Mouse (Mus musculus) embryonic facial prominence, embryonic 13.5 days (tissue): ENCODE data around the gene Cchcr1. TPM values are rescaled to one million over a fixed set of nuclear protein-coding genes. Genes with fewer than 3 reads are reported as not detected.
"Not testable (repeated sequence)": the region's sequence is repeated elsewhere in the genome, so short reads cannot be mapped to it uniquely, and the experiment has no call there.

Experiments used
- ATAC-seq: fragments of 200-750 bp; cut with Nextera tagmentation; 2 replicates; pipeline ENCODE4 v1.8.0; 2017; ENCODE audit warnings: low read depth; ENCODE audit not compliant: insufficient number of reproducible peaks, insufficient read depth, low FRiP score, low TSS enrichment
- H3K27ac ChIP-seq: fragments of 300-500 bp; sonication (generic); 2 replicates; pipeline ENCODE4 v1.5.1; 2015; ENCODE audit warnings: moderate library complexity, mild to moderate bottlenecking, inconsistent platforms
- H3K27me3 ChIP-seq: fragments of 300-500 bp; sonication (generic); 2 replicates; pipeline ENCODE4 v1.6.1; 2015; ENCODE audit warnings: mild to moderate bottlenecking, inconsistent platforms
- H3K36me3 ChIP-seq: fragments of 300-500 bp; sonication (generic); 2 replicates; pipeline ENCODE4 v1.6.1; 2015; ENCODE audit warnings: mild to moderate bottlenecking, inconsistent platforms
- H3K4me1 ChIP-seq: fragments of 300-500 bp; sonication (generic); 2 replicates; pipeline ENCODE4 v1.6.1; 2015; ENCODE audit warnings: inconsistent platforms
- H3K4me2 ChIP-seq: fragments of 300-500 bp; sonication (generic); 2 replicates; pipeline ENCODE4 v1.6.1; 2015; ENCODE audit warnings: moderate library complexity, mild to moderate bottlenecking, inconsistent platforms
- H3K4me3 ChIP-seq: fragments of 300-500 bp; sonication (generic); 2 replicates; pipeline ENCODE4 v1.5.1; 2015; ENCODE audit warnings: mild to moderate bottlenecking, inconsistent platforms
- H3K9ac ChIP-seq: fragments of 300-500 bp; sonication (generic); 2 replicates; pipeline ENCODE4 v1.6.1; 2015; ENCODE audit warnings: mild to moderate bottlenecking, inconsistent platforms
- H3K9me3 ChIP-seq: fragments of 300-500 bp; sonication (generic); 2 replicates; pipeline ENCODE4 v1.6.1; 2016; ENCODE audit warnings: inconsistent platforms
- WGBS: fragments of 180-500 bp; shearing (Covaris S2); methylation state at CpG from one replicate; pipeline ENCODE4 v1.1.7; 2015; ENCODE audit warnings: mixed read lengths; 5-methylcytosine and 5-hydroxymethylcytosine counted together
- polyA plus RNA-seq: library from polyadenylated mRNA; unstranded; fragments of >200 nt; fragmentation: Nextera tagmentation; extraction: Ambion mirVana; gene quantifications from 2 replicates; pipeline ENCODE4 v1.2.1, GENCODE M21; 2015

Cchcr1 gene
- polyA plus RNA-seq, 1 experiment from 2014 or later, result 23.2 TPM

DNA sequence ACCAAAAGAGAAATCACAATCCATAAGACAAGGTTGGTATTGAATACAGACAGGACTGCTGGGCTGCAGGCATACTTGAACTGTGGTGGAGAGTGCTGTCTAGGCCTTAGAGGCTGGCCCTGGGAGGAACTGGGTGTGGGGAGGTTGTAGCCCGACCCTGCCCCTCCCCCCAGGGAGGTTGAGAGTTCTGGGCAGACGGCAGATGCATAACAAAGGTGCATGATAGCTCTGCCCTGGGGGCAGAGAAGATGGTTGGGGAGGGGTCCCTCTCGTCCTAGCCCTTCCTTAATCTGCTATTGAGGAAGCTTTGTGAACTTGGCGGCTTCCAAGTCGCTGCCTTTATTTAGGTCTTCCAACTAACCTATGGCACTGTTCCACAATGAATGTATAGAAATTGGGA, 13.1 kb upstream of the Cchcr1 start:
- ATAC-seq, result no peak
- no peak overlapping the region for H3K27ac ChIP-seq
- 27% methylated on average over 5 of the region's 5 CpGs for whole genome bisulfite sequencing

GRCm38 (mm10) chr17:35504628-35505481, 12.0 kb upstream of the Cchcr1 start:
- Histone ChIP-seq H3K4me1 (peaks cover 22% of the 10 kb centered on the region), H3K4me2 (no peak overlapping the region), H3K27me3 (peaks cover 45% of the 10 kb centered on the region), H3K9me3 (no peaks in the 10 kb centered on the region), H3K9ac (no peak overlapping the region), H3K36me3 (no peaks in the 10 kb centered on the region), H3K27ac (no peak overlapping the region), H3K4me3 (no peak overlapping the region)
- WGBS, result 24% methylated on average over 8 of the region's 8 CpGs
- no peak for ATAC-seq

More for the DNA sequence above, 13.1 kb upstream of the Cchcr1 start:
- H3K4me3 ChIP-seq, result no peak overlapping the region
- no peaks in the 10 kb centered on the region for H3K9me3 ChIP-seq
- H3K27me3 ChIP-seq, result peaks cover 42% of the 10 kb centered on the region
- H3K9ac ChIP-seq, result no peak overlapping the region
- H3K4me1 ChIP-seq, result peaks cover 19% of the 10 kb centered on the region
- H3K4me2 ChIP-seq, result no peak overlapping the region
- H3K36me3 ChIP-seq, result no peaks in the 10 kb centered on the region

DNA sequence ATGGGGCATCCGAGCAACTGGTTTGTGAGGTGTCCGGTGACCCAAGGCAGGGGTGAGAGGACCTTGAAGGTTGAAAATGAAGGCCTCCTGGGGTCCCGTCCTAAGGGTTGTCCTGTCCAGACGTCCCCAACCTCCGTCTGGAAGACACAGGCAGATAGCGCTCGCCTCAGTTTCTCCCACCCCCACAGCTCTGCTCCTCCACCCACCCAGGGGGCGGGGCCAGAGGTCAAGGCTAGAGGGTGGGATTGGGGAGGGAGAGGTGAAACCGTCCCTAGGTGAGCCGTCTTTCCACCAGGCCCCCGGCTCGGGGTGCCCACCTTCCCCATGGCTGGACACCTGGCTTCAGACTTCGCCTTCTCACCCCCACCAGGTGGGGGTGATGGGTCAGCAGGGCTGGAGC, 11.1 kb upstream of the Cchcr1 start, which contains the start of gene Pou5f1:
TSS of gene Pou5f1 (plus strand) at position 243 of the 400 bp plus-strand sequence.
- peaks cover 22% of the 10 kb centered on the region for H3K4me1 ChIP-seq
- no peak for ATAC-seq
- H3K4me3 ChIP-seq, result no peak within 1 kb of the TSS
- H3K27ac ChIP-seq, result no peak within 1 kb of the TSS
- H3K27me3 ChIP-seq, result peaks cover 45% of the 10 kb centered on the region
- no peaks in the 10 kb centered on the region for H3K9me3 ChIP-seq
- no peak within 1 kb of the TSS for H3K4me2 ChIP-seq
- H3K36me3 ChIP-seq, result no peaks in the 10 kb centered on the region
- WGBS, result 46% methylated on average over 13 of the region's 13 CpGs
- no peak within 1 kb of the TSS for H3K9ac ChIP-seq

DNA sequence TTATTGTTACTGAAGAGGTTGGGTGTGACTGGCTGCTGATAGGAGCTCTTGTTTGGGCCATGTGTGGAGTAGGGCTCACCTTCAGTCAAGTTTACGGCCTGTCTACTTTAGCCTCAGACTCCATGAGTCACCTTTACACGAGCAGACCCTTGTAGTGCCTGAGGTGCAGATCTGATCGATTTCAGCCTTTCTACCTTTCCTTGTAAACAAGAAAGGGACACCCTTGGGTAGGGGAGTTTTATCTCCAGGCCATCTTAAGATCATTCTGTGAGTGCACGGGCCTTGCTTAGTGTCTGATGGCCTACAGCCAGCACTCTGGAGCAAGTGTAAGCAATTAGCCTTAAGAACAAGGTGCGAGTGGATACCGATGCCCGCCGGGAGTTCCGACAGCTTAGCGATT, 10.0 kb upstream of the Cchcr1 start:
- H3K9me3 ChIP-seq, result no peaks in the 10 kb centered on the region
- H3K4me2 ChIP-seq, result no peak overlapping the region
- peaks cover 45% of the 10 kb centered on the region for H3K27me3 ChIP-seq
- no peak overlapping the region for H3K4me3 ChIP-seq
- H3K4me1 ChIP-seq, result peaks cover 21% of the 10 kb centered on the region
- WGBS, result 14% methylated on average over 10 of the region's 10 CpGs
- no peak for ATAC-seq
- no peaks in the 10 kb centered on the region for H3K36me3 ChIP-seq
- H3K27ac ChIP-seq, result no peak overlapping the region
- H3K9ac ChIP-seq, result no peak overlapping the region

- H3K27me3 ChIP-seq, result peaks cover 45% of the 10 kb centered on the region
- 28% methylated on average over 13 of the region's 13 CpGs for WGBS
- peaks cover 13% of the 10 kb centered on the region for H3K4me1 ChIP-seq
- no peak overlapping the region for H3K9ac ChIP-seq
- ATAC-seq, result no peak
- H3K4me3 ChIP-seq, result no peak overlapping the region
- H3K36me3 ChIP-seq, result peaks cover 5% of the 10 kb centered on the region; the same call in 1 of the 2 replicates
- H3K27ac ChIP-seq, result no peak overlapping the region
- no peaks in the 10 kb centered on the region for H3K9me3 ChIP-seq
- no peak overlapping the region for H3K4me2 ChIP-seq
Observed at GRCm38 (mm10) chr17:35507556-35508260, 9.2 kb upstream of the Cchcr1 start.

DNA sequence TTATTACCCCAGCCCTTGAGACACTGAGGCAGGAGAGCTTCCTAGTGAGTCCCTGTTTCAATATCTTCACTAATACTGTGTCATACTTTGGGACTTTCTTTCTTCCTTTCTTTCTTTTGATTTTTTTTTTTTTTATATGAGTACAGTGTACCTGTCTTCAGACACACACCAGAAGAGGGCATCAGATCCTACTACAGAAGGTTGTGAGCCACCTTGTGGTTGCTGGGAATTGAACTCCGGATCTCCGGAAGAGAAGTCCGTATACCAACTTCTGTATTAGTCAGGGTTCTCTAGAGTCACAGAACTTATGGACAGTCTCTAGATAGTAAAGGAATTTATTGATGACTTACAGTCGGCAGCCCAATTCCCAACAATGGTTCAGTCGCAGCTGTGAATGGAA, 8.6 kb upstream of the Cchcr1 start:
- WGBS, result 53% methylated on average over 5 of the region's 5 CpGs
- Histone ChIP-seq H3K27me3 (peaks cover 45% of the 10 kb centered on the region), H3K4me1 (peaks cover 10% of the 10 kb centered on the region; the same call in 1 of the 2 replicates)
- H3K4me2 ChIP-seq, H3K9me3 ChIP-seq, H3K36me3 ChIP-seq, H3K4me3 ChIP-seq, H3K9ac ChIP-seq, H3K27ac ChIP-seq, ATAC-seq: not testable (repeated sequence)

- H3K36me3 ChIP-seq, result peaks cover 10% of the 10 kb centered on the region; the same call in 1 of the 2 replicates
- 15% methylated on average over 8 of the region's 8 CpGs for WGBS
- H3K4me2 ChIP-seq, result no peak overlapping the region
- ATAC-seq, result no peak
- no peak overlapping the region for H3K4me3 ChIP-seq
- H3K9me3 ChIP-seq, result no peaks in the 10 kb centered on the region
- peak overlapping the region; percentile 36; the same call in 1 of the 2 replicates for H3K9ac ChIP-seq
- H3K27me3 ChIP-seq, result peaks cover 45% of the 10 kb centered on the region
- no peak overlapping the region for H3K27ac ChIP-seq
- H3K4me1 ChIP-seq, result peaks cover 10% of the 10 kb centered on the region
Observed at GRCm38 (mm10) chr17:35509284-35509683, 7.6 kb upstream of the Cchcr1 start.

GRCm38 (mm10) chr17:35512916-35513626, 3.8 kb upstream of the Cchcr1 start:
- Histone ChIP-seq H3K4me1 (peaks cover 32% of the 10 kb centered on the region), H3K27me3 (peaks cover 7% of the 10 kb centered on the region; the same call in 1 of the 2 replicates), H3K36me3 (peaks cover 10% of the 10 kb centered on the region; the same call in 1 of the 2 replicates), H3K4me3 (no peak overlapping the region), H3K27ac (no peak overlapping the region), H3K9ac (no peak overlapping the region), H3K9me3 (no peaks in the 10 kb centered on the region), H3K4me2 (no peak overlapping the region)
- 91% methylated on average over 7 of the region's 7 CpGs for WGBS
- ATAC-seq, result no peak

DNA sequence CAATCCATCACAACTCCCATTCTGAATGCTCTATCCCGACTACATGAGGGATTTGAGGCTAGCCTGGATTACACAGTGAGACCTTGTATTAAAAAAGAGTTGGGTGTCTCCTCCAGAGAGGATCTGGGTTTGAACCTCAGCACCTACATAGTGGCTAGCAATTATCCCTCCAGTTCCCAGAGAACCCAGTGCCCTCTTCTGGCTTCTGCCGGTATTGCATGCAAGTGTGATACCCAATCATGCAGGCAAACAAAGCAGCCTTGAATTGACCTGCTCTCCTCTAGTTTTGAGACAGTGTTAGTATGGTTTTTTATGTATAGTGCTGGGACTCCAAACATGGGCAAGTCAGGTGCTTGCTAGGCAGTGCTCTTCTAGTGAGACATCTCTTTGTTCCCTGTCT, 3.0 kb upstream of the Cchcr1 start:
- Histone ChIP-seq H3K9ac (no peak overlapping the region), H3K4me2 (peak overlapping the region; percentile 89; the same call in 1 of the 2 replicates), H3K27ac (no peak overlapping the region), H3K9me3 (no peaks in the 10 kb centered on the region), H3K27me3 (peaks cover 3% of the 10 kb centered on the region; the same call in 1 of the 2 replicates), H3K4me3 (no peak overlapping the region; the same call in 1 of the 2 replicates), H3K36me3 (peaks cover 10% of the 10 kb centered on the region; the same call in 1 of the 2 replicates), H3K4me1 (peaks cover 39% of the 10 kb centered on the region)
- 7% methylated on average over 2 of the region's 2 CpGs for WGBS
- no peak for ATAC-seq

DNA sequence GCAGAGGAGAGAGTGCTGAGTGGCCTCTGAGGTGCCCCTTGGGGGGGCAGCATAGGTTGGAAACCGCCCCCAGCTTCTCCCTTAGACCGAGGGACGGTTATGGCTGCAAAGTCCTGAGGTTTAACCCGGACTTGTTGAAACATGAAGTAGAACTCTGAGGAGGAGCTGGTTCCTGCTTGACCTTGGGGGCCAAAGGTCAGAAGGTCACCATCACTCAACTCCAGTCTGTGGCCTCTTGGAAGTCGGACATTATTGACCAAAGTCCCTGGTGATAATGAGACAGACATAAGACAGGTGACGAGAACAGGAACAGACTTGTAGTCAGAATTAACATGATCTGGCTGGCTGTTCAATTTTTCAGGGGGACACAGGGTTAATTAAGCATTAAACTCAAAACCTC, 2.1 kb upstream of the Cchcr1 start:
- Histone ChIP-seq H3K4me1 (peaks cover 39% of the 10 kb centered on the region), H3K36me3 (peaks cover 10% of the 10 kb centered on the region; the same call in 1 of the 2 replicates), H3K9ac (peak overlapping the region; percentile 76), H3K4me2 (peak overlapping the region; percentile 89), H3K27ac (no peak overlapping the region), H3K4me3 (peak overlapping the region; percentile 60), H3K27me3 (no peaks in the 10 kb centered on the region), H3K9me3 (no peaks in the 10 kb centered on the region)
- 39% methylated on average over 6 of the region's 6 CpGs for WGBS
- ATAC-seq, result no peak
